In genomic region chr14:108323364-108324037, GRCm38 (mm10) we compare ENCODE assay signal across 22 mouse cellular contexts.
A peak's percentile ranks its signal among the peaks of the same experiment; 100 is the strongest.
DNase-seq lines count a peak whose midpoint lies in the region; ATAC-seq and TF ChIP-seq lines count a peak whose summit lies in the region.
"Had no signal": no experiment of that assay in that cellular context is flagged by ENCODE, and none has a peak within 500 bp of the region (broad histone marks: within the 10 kb centered on the region; RNA-seq: fewer than 3 reads in every experiment).

No protein-coding gene starts in this region.

- no peak overlapping the region for H3K9ac ChIP-seq in forebrain, embryonic 15.5 days (replicated peaks)
- H3K9ac ChIP-seq in MEL (ENCODE audit: control insufficient read depth, low read depth, low read length, poor library complexity, severe bottlenecking): no peak overlapping the region
- no peak overlapping the region for H3K9ac ChIP-seq in forebrain, postnatal 0 days
- H3K9ac ChIP-seq: embryonic facial prominence, embryonic 12.5 days; embryonic facial prominence, embryonic 15.5 days; hindbrain, embryonic 12.5 days; hindbrain, embryonic 15.5 days had no signal

- H3K4me1 ChIP-seq in forebrain, embryonic 15.5 days: no peaks in the 10 kb centered on the region
- no peaks in the 10 kb centered on the region for H3K4me1 ChIP-seq in forebrain, embryonic 10.5 days
- no peaks in the 10 kb centered on the region for H3K4me1 ChIP-seq in MEL (ENCODE audit: control insufficient read depth in 1 of 2, insufficient read depth in 2 of 2, low read length in 2 of 2)
- peaks cover 3% of the 10 kb centered on the region; the same call in 1 of the 2 replicates for H3K4me1 ChIP-seq in forebrain, postnatal 0 days (ENCODE audit: insufficient read depth)
- H3K4me1 ChIP-seq: embryonic facial prominence, embryonic 12.5 days; embryonic facial prominence, embryonic 15.5 days; hindbrain, embryonic 12.5 days; hindbrain, embryonic 15.5 days had no signal

- no peak; the same call in 1 of the 2 replicates for TF ChIP-seq RAD21 in MEL (IDR thresholded peaks at IDR 0.05; ENCODE audit: low read depth, low read length)

- H3K4me3 ChIP-seq in forebrain, embryonic 15.5 days: no peak overlapping the region
- no peak overlapping the region for H3K4me3 ChIP-seq in forebrain, embryonic 10.5 days
- no peak overlapping the region for H3K4me3 ChIP-seq in MEL (ENCODE audit: control insufficient read depth in 1 of 2, insufficient read depth in 1 of 2, low read depth in 2 of 2, low read length in 2 of 2)
- H3K4me3 ChIP-seq in forebrain, postnatal 0 days (ENCODE audit: low read depth, low read length): no peak overlapping the region
- H3K4me3 ChIP-seq: embryonic facial prominence, embryonic 12.5 days; embryonic facial prominence, embryonic 15.5 days; gastrocnemius, adult 2 months; hindbrain, embryonic 12.5 days; hindbrain, embryonic 15.5 days had no signal

- no peak overlapping the region for H3K4me2 ChIP-seq in forebrain, embryonic 15.5 days (replicated peaks)
- no peak overlapping the region for H3K4me2 ChIP-seq in forebrain, postnatal 0 days (ENCODE audit: low read depth)
- H3K4me2 ChIP-seq: embryonic facial prominence, embryonic 12.5 days; embryonic facial prominence, embryonic 15.5 days; heart, embryonic 11.5 days; hindbrain, embryonic 12.5 days; hindbrain, embryonic 15.5 days had no signal

- no peak for DNase-seq in forebrain, embryonic 10.5 days (ENCODE audit: extremely low spot score, low spot score)
- DNase-seq in 416B (ENCODE audit: low read depth): peak; percentile 2
- peak; percentile 72 for DNase-seq in MEL (ENCODE audit: low read depth, low spot score)
- no peak for DNase-seq in forebrain, postnatal 0 days
- no peak for DNase-seq in kidney, adult 8-10 months
- DNase-seq: adrenal gland, postnatal 10 days; adrenal gland, postnatal 36 days; cerebellum, adult 11 months; cerebellum, adult 2 months; cerebellum, adult 9-11 months; cerebellum, postnatal 25 days; gastrocnemius, adult 2 months; gastrocnemius, postnatal 14 days; heart, adult 11 months had no signal

- peak; percentile 82 to 85 for TF ChIP-seq EP300 in MEL (IDR thresholded peaks at IDR 0.05; ENCODE audit: low read depth in 1 of 2, low read length in 2 of 2)

- no peaks in the 10 kb centered on the region for H3K79me2 ChIP-seq in MEL (ENCODE audit: control insufficient read depth, insufficient read depth, low read length, poor library complexity)

- H3K27ac ChIP-seq in forebrain, embryonic 15.5 days (replicated peaks): no peak overlapping the region
- H3K27ac ChIP-seq in forebrain, embryonic 10.5 days: no peak overlapping the region
- H3K27ac ChIP-seq in MEL (ENCODE audit: control insufficient read depth, low read depth, low read length): no peak overlapping the region
- H3K27ac ChIP-seq in forebrain, postnatal 0 days (ENCODE audit: low read depth, low read length): no peak overlapping the region
- H3K27ac ChIP-seq: embryonic facial prominence, embryonic 12.5 days; embryonic facial prominence, embryonic 15.5 days; gastrocnemius, adult 2 months; hindbrain, embryonic 12.5 days; hindbrain, embryonic 15.5 days had no signal

- H3K9me3 ChIP-seq in forebrain, embryonic 15.5 days: no peaks in the 10 kb centered on the region
- no peaks in the 10 kb centered on the region for H3K9me3 ChIP-seq in forebrain, embryonic 10.5 days
- H3K9me3 ChIP-seq in MEL (replicated peaks; ENCODE audit: insufficient read depth, low read length): no peaks in the 10 kb centered on the region
- no peaks in the 10 kb centered on the region for H3K9me3 ChIP-seq in forebrain, postnatal 0 days (ENCODE audit: low read length)
- H3K9me3 ChIP-seq: embryonic facial prominence, embryonic 12.5 days; embryonic facial prominence, embryonic 15.5 days; hindbrain, embryonic 12.5 days; hindbrain, embryonic 15.5 days had no signal

- ATAC-seq in forebrain, embryonic 15.5 days (replicated peaks): peak; percentile 48; the same call in 1 of the 2 replicates
- ATAC-seq in forebrain, postnatal 0 days: peak; percentile 51
- ATAC-seq: intestine, postnatal 0 days; Patski had no signal

- H3K36me3 ChIP-seq in forebrain, embryonic 15.5 days: no peaks in the 10 kb centered on the region
- H3K36me3 ChIP-seq in forebrain, embryonic 10.5 days (replicated peaks): no peaks in the 10 kb centered on the region
- peaks cover 0 to 2% of the 10 kb centered on the region in 2 experiments; a peak in 2 of 4 replicates for H3K36me3 ChIP-seq in MEL (ENCODE audit: control insufficient read depth in 1 of 2, insufficient read depth in 2 of 2, low read length in 2 of 2)
- H3K36me3 ChIP-seq in forebrain, postnatal 0 days (ENCODE audit: insufficient read depth): no peaks in the 10 kb centered on the region
- H3K36me3 ChIP-seq: embryonic facial prominence, embryonic 12.5 days; embryonic facial prominence, embryonic 15.5 days; hindbrain, embryonic 12.5 days; hindbrain, embryonic 15.5 days had no signal

- WGBS in forebrain, embryonic 15.5 days: 71% methylated on average over 1 of the region's 1 CpGs
- WGBS in forebrain, embryonic 10.5 days: 95% methylated on average over 1 of the region's 1 CpGs
- 64% methylated on average over 1 of the region's 1 CpGs for WGBS in forebrain, postnatal 0 days

- H3K27me3 ChIP-seq in forebrain, embryonic 15.5 days: no peaks in the 10 kb centered on the region
- no peaks in the 10 kb centered on the region for H3K27me3 ChIP-seq in forebrain, embryonic 10.5 days (ENCODE audit: poor library complexity, severe bottlenecking)
- no peaks in the 10 kb centered on the region for H3K27me3 ChIP-seq in MEL (ENCODE audit: control insufficient read depth in 1 of 2, insufficient read depth in 2 of 2, low read length in 2 of 2)
- no peaks in the 10 kb centered on the region for H3K27me3 ChIP-seq in forebrain, postnatal 0 days (ENCODE audit: insufficient read depth, low read length)
- H3K27me3 ChIP-seq: embryonic facial prominence, embryonic 12.5 days; embryonic facial prominence, embryonic 15.5 days; hindbrain, embryonic 12.5 days; hindbrain, embryonic 15.5 days; Patski had no signal

- no peak for TF ChIP-seq POLR2A in MEL (IDR thresholded peaks at IDR 0.05; ENCODE audit: control insufficient read depth in 1 of 2, insufficient read depth in 1 of 2, low read depth in 1 of 2, low read length in 2 of 2, poor library complexity in 1 of 2)

- TF ChIP-seq CTCF in MEL (IDR thresholded peaks at IDR 0.05 in 2 of 3, conservative IDR thresholded peaks at IDR 0.05 in 1 of 3; ENCODE audit: control insufficient read depth in 1 of 3, insufficient read depth in 1 of 3, low read depth in 2 of 3, low read length in 3 of 3, poor library complexity in 1 of 3, severe bottlenecking in 1 of 3): no peak
- no peak for TF ChIP-seq CTCF in forebrain, postnatal 0 days (IDR thresholded peaks at IDR 0.05; ENCODE audit: low read depth)

TF ChIP-seq in MEL, 35 proteins besides CTCF, POLR2A, EP300 and RAD21 (continues in another document):
- TF ChIP-seq POLR2AphosphoS5 (IDR thresholded peaks at IDR 0.05; ENCODE audit: borderline replicate concordance, low read depth, low read length) (no peak), JUND (IDR thresholded peaks at IDR 0.05; ENCODE audit: low read depth, low read length) (no peak), TAL1 (IDR thresholded peaks at IDR 0.05; ENCODE audit: low read length) (peak; percentile 50), KAT2A (conservative IDR thresholded peaks at IDR 0.05; ENCODE audit: low read depth, low read length) (no peak), HCFC1 (IDR thresholded peaks at IDR 0.05; ENCODE audit: low read depth, low read length) (no peak), ZNF384 (IDR thresholded peaks at IDR 0.05; ENCODE audit: low read depth, low read length) (peak; percentile 81), NELFE (IDR thresholded peaks at IDR 0.05; ENCODE audit: low read depth, low read length) (no peak), NRF1 (IDR thresholded peaks at IDR 0.05; ENCODE audit: insufficient read depth, low read depth, low read length, poor library complexity, severe bottlenecking) (no peak), POLR2AphosphoS2 (IDR thresholded peaks at IDR 0.05; ENCODE audit: low read length) (no peak), UBTF (IDR thresholded peaks at IDR 0.05; ENCODE audit: borderline replicate concordance, insufficient read depth, low read depth, low read length) (no peak), BHLHE40 (IDR thresholded peaks at IDR 0.05; ENCODE audit: borderline replicate concordance, low read depth, low read length) (peak; percentile 14; the same call in 1 of the 2 replicates), CHD2 (IDR thresholded peaks at IDR 0.05; ENCODE audit: low read length) (no peak), MAZ (IDR thresholded peaks at IDR 0.05; ENCODE audit: low read depth, low read length) (no peak), ZMIZ1 (IDR thresholded peaks at IDR 0.05; ENCODE audit: low read depth, low read length) (no peak), TBP (IDR thresholded peaks at IDR 0.05; ENCODE audit: low read depth, low read length) (no peak), MEF2A (IDR thresholded peaks at IDR 0.05; ENCODE audit: extremely low read depth, insufficient replicate concordance, low read depth, low read length, poor library complexity, severe bottlenecking) (no peak), MYB (IDR thresholded peaks at IDR 0.05; ENCODE audit: low read depth, low read length) (0 out of 2 replicates have a peak, but pooled peaks have one; percentile 33), SMC3 (IDR thresholded peaks at IDR 0.05; ENCODE audit: low read depth, low read length) (no peak), MAFK (IDR thresholded peaks at IDR 0.05; ENCODE audit: borderline replicate concordance, low read depth, low read length) (peak; percentile 56; the same call in 1 of the 2 replicates), GATA1 (IDR thresholded peaks at IDR 0.05; ENCODE audit: low read depth, low read length) (peak; percentile 72), E2F4 (IDR thresholded peaks at IDR 0.05; ENCODE audit: borderline replicate concordance, low read depth, low read length) (no peak), MYC (IDR thresholded peaks at IDR 0.05; ENCODE audit: low read depth, low read length) (no peak), SIN3A (IDR thresholded peaks at IDR 0.05; ENCODE audit: low read length) (no peak; the same call in 1 of the 2 replicates), RCOR1 (IDR thresholded peaks at IDR 0.05; ENCODE audit: low read depth, low read length) (peak; percentile 77), ZKSCAN1 (IDR thresholded peaks at IDR 0.05; ENCODE audit: low read depth, low read length) (no peak), ELF1 (IDR thresholded peaks at IDR 0.05; ENCODE audit: low read depth, low read length) (no peak), MAX (IDR thresholded peaks at IDR 0.05; ENCODE audit: low read length) (no peak), ETS1 (IDR thresholded peaks at IDR 0.05; ENCODE audit: low read depth, low read length) (peak; percentile 68), MXI1 (IDR thresholded peaks at IDR 0.05; ENCODE audit: low read depth, low read length) (no peak), ZC3H11A (IDR thresholded peaks at IDR 0.05; ENCODE audit: low read depth, low read length) (no peak), USF1 (IDR thresholded peaks at IDR 0.05; ENCODE audit: low read depth, low read length) (no peak), GABPA (IDR thresholded peaks at IDR 0.05; ENCODE audit: low read depth, low read length) (no peak)

Comparison
In these comparisons a context has a peak if more than half of its experiments do, and no peak if none do; other contexts are left out.
1. DNase-seq: peak in 416B (single experiment) and MEL (single experiment); none in forebrain, embryonic 10.5 days (single experiment), forebrain, postnatal 0 days (single experiment) and kidney, adult 8-10 months (0 of 2).